Mouse (Mus musculus): ENCODE results near the gene Thada.

Gene Thada

DNA sequence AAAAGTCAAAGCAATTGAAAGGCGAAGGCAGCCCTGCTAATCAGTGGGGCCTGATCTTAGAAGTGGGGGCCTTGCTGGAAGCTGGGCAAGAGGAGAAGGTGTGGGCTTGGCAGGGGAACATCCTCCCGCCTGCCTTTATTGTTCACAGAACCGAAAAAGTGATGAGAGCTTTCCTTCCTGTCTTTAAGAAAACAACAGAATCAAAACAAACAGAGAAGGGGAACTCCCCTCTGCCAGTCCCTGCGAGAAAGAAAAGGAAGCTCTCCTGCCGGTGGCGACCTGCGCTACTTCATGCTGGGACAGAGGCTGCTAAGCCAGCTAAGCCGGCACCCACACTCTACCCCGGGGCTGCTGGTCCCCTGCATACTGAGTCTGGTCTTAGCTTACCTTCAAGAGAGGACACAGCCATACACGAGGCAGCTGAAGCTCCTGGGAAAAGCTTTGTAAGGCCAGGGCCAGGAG, 320.1 kb downstream of the Thada start:
- DNase-seq (ENCODE audit: low spot score), result peak; percentile 91

- DNase-seq (ENCODE audit: low spot score), result peak; percentile 43
These were observed 321.0 kb downstream of the Thada start for GRCm38 (mm10) chr17:84144762-84145599.

- no peak for DNase-seq (ENCODE audit: low spot score)
These were observed 321.9 kb downstream of the Thada start for GRCm38 (mm10) chr17:84144130-84144529.

DNA sequence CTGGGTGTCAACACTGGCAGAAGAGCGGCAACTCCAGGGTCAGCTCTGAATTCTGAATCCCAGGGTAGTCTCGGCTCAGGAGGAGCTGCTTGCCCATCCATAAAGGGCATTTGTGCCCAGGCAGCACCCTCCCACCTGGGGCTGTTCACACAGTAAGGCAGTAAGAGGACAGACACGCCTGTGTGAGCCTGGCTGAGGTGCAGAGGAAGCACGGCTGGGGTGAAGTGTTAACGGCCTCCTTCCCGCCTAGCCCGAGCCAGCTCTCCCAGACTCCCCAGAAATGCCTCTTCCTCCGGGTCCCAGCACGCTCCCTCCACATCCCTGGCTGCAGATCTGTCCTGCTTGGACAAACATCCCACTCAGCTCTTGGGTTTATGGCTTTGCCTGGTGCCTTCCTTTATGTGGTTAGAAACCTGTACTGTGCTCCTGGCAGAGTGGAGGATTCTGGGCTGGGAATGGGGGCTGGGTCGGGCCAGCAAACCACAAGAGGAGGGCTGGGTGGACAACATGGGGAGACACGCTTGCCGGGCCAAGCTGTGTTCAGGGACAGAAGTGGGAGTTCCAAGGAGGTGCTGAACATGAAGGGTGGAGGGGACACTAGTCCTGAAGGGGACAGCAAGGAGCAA, 322.7 kb downstream of the Thada start:
- peak; percentile 36 for DNase-seq (ENCODE audit: low spot score)

GRCm38 (mm10) chr17:84141691-84142090, 324.3 kb downstream of the Thada start:
- peak; percentile 42 for DNase-seq (ENCODE audit: low spot score)

DNA sequence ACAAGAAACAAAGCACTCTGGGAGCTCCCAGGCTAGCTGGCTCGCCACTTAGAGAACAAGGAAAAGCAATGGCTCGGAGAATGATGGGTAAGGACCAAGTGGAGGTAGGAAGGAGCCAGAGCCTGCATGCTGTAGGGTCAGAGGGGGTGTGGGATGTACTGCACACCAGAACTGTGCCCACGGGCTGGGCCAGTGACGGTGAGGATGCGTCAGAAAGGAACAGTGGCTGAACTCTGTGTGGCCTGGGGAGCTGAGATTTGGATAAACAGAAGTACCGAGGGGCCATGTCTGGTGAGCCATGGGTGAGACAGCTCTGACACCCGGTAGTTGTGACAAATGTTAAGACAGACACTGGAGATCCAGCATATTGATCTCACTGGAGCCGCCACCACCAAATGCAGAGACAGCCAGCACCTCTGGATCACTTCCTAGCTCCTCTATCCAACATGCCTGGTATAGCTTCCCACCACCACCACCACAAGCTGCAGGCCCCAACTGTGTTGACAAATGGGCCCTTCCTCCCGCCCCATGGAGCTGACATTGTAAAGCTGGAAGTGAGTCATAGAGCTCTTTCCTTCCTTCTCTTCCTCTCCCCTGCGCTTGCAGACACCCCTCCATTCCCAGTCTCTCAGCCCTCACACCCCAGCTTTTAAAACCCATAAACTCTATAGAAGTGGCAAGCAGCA, 325.0 kb downstream of the Thada start:
- peak; percentile 57 for DNase-seq (ENCODE audit: low spot score)

Measured in T-cell, adult 2 months (primary cell).